Mouse (Mus musculus) forebrain, embryonic 13.5 days (tissue): ENCODE results near the gene Ciapin1. TPM values are rescaled to one million over a fixed set of nuclear protein-coding genes. Genes with fewer than 3 reads are reported as not detected.
"Not testable (repeated sequence)": the region's sequence is repeated elsewhere in the genome, so short reads cannot be mapped to it uniquely, and the experiment has no call there.

ENCODE experiments used
- ATAC-seq: fragments of 200-750 bp; cut with Nextera tagmentation; 2 replicates; pipeline ENCODE4 v1.8.0; 2017
- H3K27ac ChIP-seq: fragments of 300-500 bp; sonication (generic); 2 replicates; pipeline ENCODE4 v1.5.1; 2015; ENCODE audit warnings: inconsistent platforms, mild to moderate bottlenecking, moderate library complexity
- H3K27me3 ChIP-seq: fragments of 300-500 bp; sonication (generic); 2 replicates; pipeline ENCODE4 v1.6.1; 2015; ENCODE audit warnings: mild to moderate bottlenecking, inconsistent platforms
- H3K36me3 ChIP-seq: fragments of 300-500 bp; sonication (generic); 2 replicates; pipeline ENCODE4 v1.6.1; 2015; ENCODE audit warnings: mild to moderate bottlenecking, inconsistent platforms; ENCODE audit not compliant: poor library complexity, severe bottlenecking
- H3K4me1 ChIP-seq: fragments of 300-500 bp; sonication (generic); 2 replicates; pipeline ENCODE4 v1.6.1; 2015; ENCODE audit warnings: inconsistent platforms
- H3K4me2 ChIP-seq: fragments of 300-500 bp; sonication (generic); 2 replicates; pipeline ENCODE4 v1.6.1; 2015; ENCODE audit warnings: inconsistent platforms, mild to moderate bottlenecking, moderate library complexity
- H3K4me3 ChIP-seq: fragments of 300-500 bp; sonication (generic); 2 replicates; pipeline ENCODE4 v1.5.1; 2015; ENCODE audit warnings: mild to moderate bottlenecking, inconsistent platforms
- H3K9ac ChIP-seq: fragments of 300-500 bp; sonication (generic); 2 replicates; pipeline ENCODE4 v1.6.1; 2015; ENCODE audit warnings: mild to moderate bottlenecking, inconsistent platforms
- H3K9me3 ChIP-seq: fragments of 300-500 bp; sonication (generic); replicated peaks from 2 replicates; pipeline ENCODE4 v1.6.1; 2016; ENCODE audit warnings: inconsistent platforms
- WGBS: fragments of 180-500 bp; shearing (Covaris S2); methylation state at CpG from one replicate; pipeline ENCODE4 v1.1.7; 2015; 5-methylcytosine and 5-hydroxymethylcytosine counted together
- polyA plus RNA-seq: library from polyadenylated mRNA; unstranded; fragments of >200 nt; fragmentation: Nextera tagmentation; extraction: Ambion mirVana; gene quantifications from 2 replicates; pipeline ENCODE4 v1.2.1, GENCODE M21; 2015

The Ciapin1 gene
- polyA plus RNA-seq, 1 experiment from 2014 or later: 162 TPM

DNA sequence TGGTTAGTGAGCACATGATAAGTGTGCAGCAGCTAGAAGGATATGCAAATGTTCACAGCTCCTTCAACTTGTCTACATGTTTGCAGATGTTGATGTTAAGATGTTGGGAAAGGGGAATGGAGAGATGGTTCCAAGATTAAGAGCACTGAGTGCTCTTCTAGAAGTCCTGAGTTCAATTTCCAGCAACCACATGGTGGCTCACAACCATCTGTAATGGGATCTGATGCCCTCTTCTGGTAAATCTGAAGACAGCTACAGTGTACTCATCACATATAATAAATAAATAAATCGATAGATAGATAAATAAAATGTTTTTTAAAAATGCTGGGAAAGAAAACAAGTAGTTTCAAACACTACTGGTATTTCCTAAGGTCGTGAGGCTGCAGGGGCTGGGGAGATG lies 3.0 kb upstream of the Ciapin1 start:
- WGBS: 56% methylated on average over 2 of the region's 2 CpGs
- H3K4me2 ChIP-seq: no peak overlapping the region
- no peak overlapping the region for H3K27ac ChIP-seq
- H3K9ac ChIP-seq: no peak overlapping the region
- no peak overlapping the region for H3K4me3 ChIP-seq
- H3K9me3 ChIP-seq: no peaks in the 10 kb centered on the region
- H3K36me3 ChIP-seq: peaks cover 25% of the 10 kb centered on the region
- H3K4me1 ChIP-seq: peaks cover 21% of the 10 kb centered on the region
- H3K27me3 ChIP-seq: no peaks in the 10 kb centered on the region
- ATAC-seq: no peak

DNA sequence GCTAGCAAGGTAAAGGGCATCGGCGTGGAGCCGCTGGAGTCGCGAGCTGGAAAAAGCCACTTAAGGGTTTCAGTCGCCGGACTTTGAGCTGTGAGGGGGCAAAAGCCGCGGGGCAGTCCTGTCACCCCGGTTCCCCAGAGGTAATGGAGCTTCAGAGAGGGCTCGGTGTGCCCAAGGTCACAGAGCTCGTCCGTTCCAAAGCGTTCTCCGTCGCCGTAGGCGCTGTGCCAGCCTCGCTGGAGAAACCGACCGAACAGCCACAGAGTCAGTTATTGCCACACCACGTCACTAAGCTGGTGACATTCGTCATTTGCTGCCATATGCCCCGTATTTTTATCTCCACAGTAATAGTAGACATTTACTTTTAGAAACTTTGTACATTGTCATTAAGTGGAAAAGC lies 442 bp upstream of the Ciapin1 start:
- peak; percentile 61 for ATAC-seq

GRCm38 (mm10) chr8:94836456-94837240 lies 1.5 kb downstream of the Ciapin1 start:
- H3K27ac ChIP-seq: no peak overlapping the region
- H3K27me3 ChIP-seq: no peaks in the 10 kb centered on the region
- peak overlapping the region; percentile 92 for H3K4me2 ChIP-seq
- peak overlapping the region; percentile 92 for H3K9ac ChIP-seq
- no peak for ATAC-seq
- WGBS: 80% methylated on average over 11 of the region's 11 CpGs
- peaks cover 29% of the 10 kb centered on the region for H3K4me1 ChIP-seq
- H3K36me3 ChIP-seq: peaks cover 10% of the 10 kb centered on the region
- H3K9me3 ChIP-seq: no peaks in the 10 kb centered on the region
- H3K4me3 ChIP-seq: peak overlapping the region; percentile 79

More for the DNA sequence above, 442 bp upstream of the Ciapin1 start:
- Histone ChIP-seq H3K4me2 (peak overlapping the region; percentile 70), H3K9me3 (no peaks in the 10 kb centered on the region), H3K4me1 (peaks cover 25% of the 10 kb centered on the region), H3K27ac (peak overlapping the region; percentile 81), H3K36me3 (0 out of 2 replicates have a peak, but pooled peaks cover 2% of the 10 kb centered on the region), H3K9ac (peak overlapping the region; percentile 92), H3K4me3 (peak overlapping the region; percentile 79), H3K27me3 (no peaks in the 10 kb centered on the region)
- WGBS: under 1% methylated on average over 24 of the region's 24 CpGs

- Histone ChIP-seq H3K36me3 (peaks cover 18% of the 10 kb centered on the region), H3K4me1 (peaks cover 29% of the 10 kb centered on the region)
- H3K27me3 ChIP-seq, H3K4me3 ChIP-seq, H3K27ac ChIP-seq, ATAC-seq, H3K4me2 ChIP-seq, H3K9ac ChIP-seq, H3K9me3 ChIP-seq: not testable (repeated sequence)
- 95% methylated on average over 13 of the region's 13 CpGs for WGBS
These were observed 2.4 kb downstream of the Ciapin1 start for GRCm38 (mm10) chr8:94835751-94836150.

DNA sequence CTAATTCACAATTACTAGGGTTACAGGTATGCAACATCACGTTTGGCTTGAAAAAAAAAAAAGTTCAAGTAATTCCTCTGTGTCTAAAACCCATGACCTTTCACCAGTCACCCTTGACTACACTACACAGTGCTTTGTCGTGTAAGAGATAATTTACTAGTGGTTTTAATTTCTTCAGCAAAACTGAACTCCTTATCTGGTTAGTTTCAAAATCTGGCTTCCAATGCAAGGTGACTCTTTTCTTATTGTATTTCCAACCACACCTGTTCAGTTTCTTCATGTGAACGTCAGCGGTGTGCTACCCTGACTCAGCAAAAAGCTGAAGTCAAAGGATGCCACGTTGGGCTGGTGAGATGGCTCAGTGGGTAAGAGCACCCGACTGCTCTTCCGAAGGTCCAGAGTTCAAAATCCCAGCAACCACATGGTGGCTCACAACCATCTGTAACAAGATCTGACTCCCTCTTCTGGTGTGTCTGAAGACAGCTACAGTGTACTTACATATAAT lies 4.2 kb downstream of the Ciapin1 start:
- H3K9me3 ChIP-seq, H3K27me3 ChIP-seq, H3K4me3 ChIP-seq, ATAC-seq, H3K4me2 ChIP-seq, H3K27ac ChIP-seq, H3K9ac ChIP-seq: not testable (repeated sequence)
- peaks cover 32% of the 10 kb centered on the region for H3K36me3 ChIP-seq
- 86% methylated on average over 7 of the region's 7 CpGs for WGBS
- peaks cover 25% of the 10 kb centered on the region for H3K4me1 ChIP-seq

- 88% methylated on average over 6 of the region's 6 CpGs for WGBS
- Histone ChIP-seq H3K4me2 (no peak overlapping the region), H3K9me3 (no peaks in the 10 kb centered on the region), H3K27me3 (no peaks in the 10 kb centered on the region), H3K9ac (no peak overlapping the region), H3K36me3 (peaks cover 82% of the 10 kb centered on the region), H3K27ac (no peak overlapping the region), H3K4me1 (peaks cover 4% of the 10 kb centered on the region; the same call in 1 of the 2 replicates), H3K4me3 (no peak overlapping the region)
- ATAC-seq: no peak
These were observed 9.9 kb downstream of the Ciapin1 start for GRCm38 (mm10) chr8:94828284-94828683.

DNA sequence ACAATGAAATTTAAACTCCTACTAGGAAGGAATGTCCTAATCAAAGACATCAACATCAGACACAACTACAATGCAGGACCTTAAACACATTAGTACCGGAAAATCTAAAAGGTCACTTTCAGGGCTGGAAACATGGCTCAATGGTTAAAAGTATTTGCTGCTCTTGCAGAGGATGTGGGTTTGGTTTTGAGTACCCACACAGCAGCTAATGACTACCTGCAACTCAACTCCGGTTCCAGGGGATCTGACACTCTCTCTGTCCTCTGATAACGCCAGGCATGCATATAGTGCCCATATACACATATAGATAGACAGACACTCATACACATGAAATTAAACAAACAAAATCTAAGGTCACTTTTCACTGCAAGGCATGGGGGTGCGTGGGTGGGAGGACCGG lies 11.9 kb downstream of the Ciapin1 start:
- no peak overlapping the region for H3K4me2 ChIP-seq
- H3K9me3 ChIP-seq: no peaks in the 10 kb centered on the region
- no peaks in the 10 kb centered on the region for H3K4me1 ChIP-seq
- H3K36me3 ChIP-seq: peaks cover 88% of the 10 kb centered on the region
- no peak overlapping the region for H3K4me3 ChIP-seq
- H3K27ac ChIP-seq: no peak overlapping the region
- no peak overlapping the region for H3K9ac ChIP-seq
- H3K27me3 ChIP-seq: no peaks in the 10 kb centered on the region
- no peak for ATAC-seq
- WGBS: 94% methylated on average over 5 of the region's 5 CpGs

- no peak for ATAC-seq
- Histone ChIP-seq H3K27ac (no peak overlapping the region), H3K27me3 (no peaks in the 10 kb centered on the region), H3K4me3 (no peak overlapping the region), H3K36me3 (peaks cover 85% of the 10 kb centered on the region), H3K4me2 (no peak overlapping the region), H3K9ac (no peak overlapping the region), H3K9me3 (no peaks in the 10 kb centered on the region), H3K4me1 (no peaks in the 10 kb centered on the region)
- WGBS: 88% methylated on average over 6 of the region's 6 CpGs
These were observed 13.0 kb downstream of the Ciapin1 start for GRCm38 (mm10) chr8:94825170-94825569.

DNA sequence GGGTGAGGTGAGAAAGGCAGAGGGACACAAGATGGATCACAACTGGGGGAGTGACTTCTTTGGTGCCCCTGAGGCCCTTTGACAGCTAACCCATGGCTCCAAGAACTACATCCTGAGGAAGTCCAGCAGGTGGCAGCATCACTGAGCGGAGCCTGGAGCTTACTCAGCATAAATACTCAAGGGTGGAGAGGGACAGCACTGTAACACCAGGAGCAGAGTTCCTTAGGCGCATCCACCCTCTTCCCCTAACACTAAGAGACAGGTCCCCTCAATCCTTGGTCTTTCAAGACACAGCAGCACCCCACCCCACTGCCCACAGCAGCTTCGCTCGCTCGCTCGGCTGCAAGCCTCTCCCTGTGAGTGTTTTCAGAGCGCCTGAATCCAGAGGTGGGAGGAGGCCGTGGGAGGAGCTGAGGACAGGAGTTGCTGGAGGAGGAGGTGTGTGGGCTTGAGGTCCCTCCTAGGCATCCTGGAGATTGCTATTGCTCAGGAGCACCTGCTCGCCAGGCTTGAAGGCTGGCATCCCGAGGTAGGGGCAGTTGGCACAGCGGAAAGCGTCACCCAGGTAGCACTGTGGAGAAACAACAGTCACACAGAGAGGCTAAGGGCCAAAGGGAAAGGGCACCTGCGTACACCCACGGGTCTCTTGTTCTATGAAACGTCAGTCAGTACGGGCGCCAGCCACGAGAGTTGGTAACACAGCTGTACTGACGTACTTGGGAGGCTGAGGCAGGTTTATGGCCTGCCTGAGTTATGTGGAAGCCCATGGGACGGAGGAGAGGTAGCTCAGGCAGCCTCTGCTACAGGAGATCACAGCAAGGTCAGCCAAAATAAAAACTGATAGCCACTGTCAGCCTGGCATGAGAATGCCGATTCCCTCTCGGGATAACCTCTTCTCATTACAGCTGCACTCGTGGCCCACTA lies 15.3 kb downstream of the Ciapin1 start:
- H3K9ac ChIP-seq: no peak overlapping the region
- H3K4me1 ChIP-seq: no peaks in the 10 kb centered on the region
- H3K9me3 ChIP-seq: no peaks in the 10 kb centered on the region
- no peak overlapping the region for H3K4me3 ChIP-seq
- ATAC-seq: peak; percentile 61
- H3K4me2 ChIP-seq: no peak overlapping the region
- no peaks in the 10 kb centered on the region for H3K27me3 ChIP-seq
- no peak overlapping the region for H3K27ac ChIP-seq
- WGBS: 80% methylated on average over 23 of the region's 23 CpGs
- H3K36me3 ChIP-seq: peaks cover 70% of the 10 kb centered on the region

- Histone ChIP-seq H3K4me1 (no peaks in the 10 kb centered on the region), H3K4me3 (no peak overlapping the region), H3K4me2 (no peak overlapping the region), H3K9ac (no peak overlapping the region), H3K27me3 (no peaks in the 10 kb centered on the region), H3K27ac (no peak overlapping the region), H3K36me3 (peaks cover 57% of the 10 kb centered on the region), H3K9me3 (no peaks in the 10 kb centered on the region)
- no peak for ATAC-seq
- 92% methylated on average over 2 of the region's 2 CpGs for whole genome bisulfite sequencing
These were observed 16.8 kb downstream of the Ciapin1 start for GRCm38 (mm10) chr8:94821381-94821780.

GRCm38 (mm10) chr8:94820553-94820952 lies 17.6 kb downstream of the Ciapin1 start:
- no peaks in the 10 kb centered on the region for H3K9me3 ChIP-seq
- no peak overlapping the region for H3K27ac ChIP-seq
- H3K4me2 ChIP-seq: no peak overlapping the region
- no peaks in the 10 kb centered on the region for H3K4me1 ChIP-seq
- no peak overlapping the region for H3K9ac ChIP-seq
- ATAC-seq: no peak
- H3K4me3 ChIP-seq: no peak overlapping the region
- WGBS: 92% methylated on average over 7 of the region's 7 CpGs
- H3K27me3 ChIP-seq: no peaks in the 10 kb centered on the region
- H3K36me3 ChIP-seq: peaks cover 49% of the 10 kb centered on the region

DNA sequence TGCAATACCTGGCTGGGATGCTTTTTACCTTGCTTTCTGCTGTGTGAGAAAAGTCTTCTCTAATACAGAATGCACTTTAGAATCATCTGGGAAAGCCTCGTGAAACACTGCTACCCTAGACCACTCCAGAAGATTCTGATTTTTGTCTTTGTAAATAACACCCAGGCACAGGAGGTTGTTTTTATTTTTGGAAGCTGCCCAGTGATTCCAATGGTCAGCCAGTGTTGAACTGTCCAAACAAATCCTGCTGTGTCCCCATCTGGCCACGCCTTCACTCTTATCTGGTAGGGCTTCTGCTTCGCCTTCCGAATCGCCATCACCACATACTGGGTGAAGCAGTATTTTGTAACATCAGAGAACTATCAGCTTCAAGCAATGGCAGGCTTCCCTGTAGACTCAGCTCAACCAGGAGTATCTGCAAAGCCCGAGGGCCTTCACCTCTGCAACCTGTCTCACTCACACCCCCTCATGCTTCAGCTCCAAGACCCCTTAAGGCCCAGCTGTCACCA lies 18.4 kb downstream of the Ciapin1 start:
- H3K4me3 ChIP-seq: no peak overlapping the region
- 91% methylated on average over 6 of the region's 6 CpGs for WGBS
- no peaks in the 10 kb centered on the region for H3K9me3 ChIP-seq
- no peak overlapping the region for H3K4me2 ChIP-seq
- no peak overlapping the region for H3K27ac ChIP-seq
- no peaks in the 10 kb centered on the region for H3K27me3 ChIP-seq
- no peak for ATAC-seq
- H3K4me1 ChIP-seq: no peaks in the 10 kb centered on the region
- H3K9ac ChIP-seq: no peak overlapping the region
- peaks cover 41% of the 10 kb centered on the region for H3K36me3 ChIP-seq
